Mouse (Mus musculus) forebrain, embryonic 15.5 days (tissue): ENCODE measurements at regions not wholly inside any gene's neighbourhood (a gene's known extent, or its start where the extent isn't known, plus 50 kb on each side); places are given as distances from the start of the nearest gene placed in this dataset.
"Not testable (repeated sequence)": the region's sequence is repeated elsewhere in the genome, so short reads cannot be mapped to it uniquely, and the experiment has no call there.

Experiments used
- ATAC-seq: fragments of 200-750 bp; cut with Nextera tagmentation; replicated peaks from 2 replicates; pipeline ENCODE4 v1.8.0; 2017; ENCODE audit warnings: mild to moderate bottlenecking, moderate TSS enrichment, moderate library complexity
- H3K27ac ChIP-seq: fragments of 300-500 bp; sonication (generic); replicated peaks from 2 replicates; pipeline ENCODE4 v1.5.1; 2015; ENCODE audit warnings: mild to moderate bottlenecking, inconsistent platforms
- H3K27me3 ChIP-seq: fragments of 300-500 bp; sonication (generic); 2 replicates; pipeline ENCODE4 v1.6.1; 2015; ENCODE audit warnings: inconsistent platforms
- H3K36me3 ChIP-seq: fragments of 300-500 bp; sonication (generic); 2 replicates; pipeline ENCODE4 v1.6.1; 2015; ENCODE audit warnings: mild to moderate bottlenecking, inconsistent platforms
- H3K4me1 ChIP-seq: fragments of 300-500 bp; sonication (generic); 2 replicates; pipeline ENCODE4 v1.6.1; 2015; ENCODE audit warnings: inconsistent platforms
- H3K4me2 ChIP-seq: fragments of 300-500 bp; sonication (generic); replicated peaks from 2 replicates; pipeline ENCODE4 v1.6.1; 2015; ENCODE audit warnings: mild to moderate bottlenecking, inconsistent platforms
- H3K4me3 ChIP-seq: fragments of 300-500 bp; sonication (generic); 2 replicates; pipeline ENCODE4 v1.5.1; 2015; ENCODE audit warnings: mild to moderate bottlenecking, inconsistent platforms
- H3K9ac ChIP-seq: fragments of 300-500 bp; sonication (generic); replicated peaks from 2 replicates; pipeline ENCODE4 v1.6.1; 2015; ENCODE audit warnings: mild to moderate bottlenecking, inconsistent platforms
- H3K9me3 ChIP-seq: fragments of 300-500 bp; sonication (generic); 2 replicates; pipeline ENCODE4 v1.6.1; 2016; ENCODE audit warnings: inconsistent platforms
- WGBS: fragments of 180-500 bp; shearing (Covaris S2); methylation state at CpG from one replicate; pipeline ENCODE4 v1.1.7; 2015; ENCODE audit warnings: mixed read lengths; 5-methylcytosine and 5-hydroxymethylcytosine counted together

DNA sequence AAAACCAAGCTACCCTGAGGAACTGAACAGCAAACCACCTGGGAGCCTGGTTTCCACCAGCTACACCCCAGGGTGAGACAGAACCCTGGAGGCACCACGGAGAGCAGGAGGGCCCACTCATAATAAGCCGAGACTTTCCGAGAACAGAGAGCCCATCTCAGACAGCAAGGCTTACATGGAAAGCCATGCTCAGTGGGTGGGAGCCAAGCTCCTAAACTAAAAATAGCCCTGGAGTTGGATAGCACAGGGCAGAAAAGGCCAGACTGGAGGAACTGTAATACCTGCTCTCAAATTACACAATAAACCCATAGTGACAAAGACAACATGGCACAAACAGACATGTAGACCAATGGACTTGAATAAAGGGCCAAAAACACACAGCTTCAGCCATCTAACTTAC, 69.9 kb downstream of the Fbxo4 start:
- Histone ChIP-seq H3K4me1 (no peaks in the 10 kb centered on the region), H3K27me3 (no peaks in the 10 kb centered on the region), H3K4me2 (no peak overlapping the region), H3K9me3 (no peaks in the 10 kb centered on the region), H3K4me3 (no peak overlapping the region), H3K9ac (no peak overlapping the region), H3K36me3 (no peaks in the 10 kb centered on the region), H3K27ac (no peak overlapping the region)
- ATAC-seq: no peak
- 65% methylated on average over 3 of the region's 3 CpGs for WGBS

DNA sequence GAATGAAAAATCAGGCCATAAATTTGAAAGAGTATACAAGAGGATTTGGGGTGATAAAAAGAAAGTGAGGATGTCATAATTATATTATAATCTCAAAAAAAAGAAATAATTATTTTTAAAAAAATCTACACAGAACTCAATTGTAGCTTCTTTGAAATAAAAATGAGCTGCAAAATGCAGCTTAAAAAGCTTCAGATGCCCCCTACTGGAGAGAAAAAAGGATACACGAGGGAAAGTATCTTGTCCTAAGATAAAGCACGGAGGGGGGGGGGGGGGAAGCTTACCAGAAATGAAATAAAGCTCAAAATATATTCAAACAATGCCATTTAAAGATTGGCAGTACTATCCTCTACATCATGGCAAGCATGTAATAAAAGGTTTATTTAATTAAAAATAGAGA, 70.7 kb downstream of the Fbxo4 start:
- 15% methylated on average over 2 of the region's 2 CpGs for WGBS
- no peak overlapping the region for H3K4me2 ChIP-seq

DNA sequence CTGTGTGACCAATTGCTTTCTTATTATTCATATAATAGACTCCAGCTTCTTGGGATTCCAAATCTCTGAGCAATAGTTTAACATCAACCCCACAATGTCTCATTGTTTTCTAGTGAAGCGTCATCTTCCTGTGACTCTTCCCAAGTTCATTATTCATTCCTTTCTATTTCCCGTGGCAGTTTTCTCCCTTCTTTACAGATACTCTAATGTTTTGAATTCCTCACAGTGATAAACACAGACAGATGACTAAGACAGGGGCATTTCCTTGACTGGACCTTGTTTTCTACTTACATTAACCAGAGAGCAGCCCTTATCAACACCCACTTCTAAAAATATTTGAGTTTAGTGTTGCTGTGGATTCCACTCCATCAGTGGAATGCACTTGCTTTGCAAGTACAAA, 73.8 kb downstream of the Fbxo4 start:
- no peak for ATAC-seq
- H3K36me3 ChIP-seq: no peaks in the 10 kb centered on the region
- H3K27ac ChIP-seq: no peak overlapping the region
- H3K9me3 ChIP-seq: no peaks in the 10 kb centered on the region
- no peak overlapping the region for H3K9ac ChIP-seq
- H3K4me1 ChIP-seq: no peaks in the 10 kb centered on the region
- no peak overlapping the region for H3K4me2 ChIP-seq
- 77% methylated on average over 2 of the region's 2 CpGs for WGBS
- no peak overlapping the region for H3K4me3 ChIP-seq
- H3K27me3 ChIP-seq: no peaks in the 10 kb centered on the region

More for the DNA sequence above, 70.7 kb downstream of the Fbxo4 start:
- no peak for ATAC-seq
- no peak overlapping the region for H3K9ac ChIP-seq
- H3K27ac ChIP-seq: no peak overlapping the region
- no peaks in the 10 kb centered on the region for H3K9me3 ChIP-seq
- H3K36me3 ChIP-seq: no peaks in the 10 kb centered on the region
- H3K4me1 ChIP-seq: no peaks in the 10 kb centered on the region
- no peaks in the 10 kb centered on the region for H3K27me3 ChIP-seq
- no peak overlapping the region for H3K4me3 ChIP-seq

DNA sequence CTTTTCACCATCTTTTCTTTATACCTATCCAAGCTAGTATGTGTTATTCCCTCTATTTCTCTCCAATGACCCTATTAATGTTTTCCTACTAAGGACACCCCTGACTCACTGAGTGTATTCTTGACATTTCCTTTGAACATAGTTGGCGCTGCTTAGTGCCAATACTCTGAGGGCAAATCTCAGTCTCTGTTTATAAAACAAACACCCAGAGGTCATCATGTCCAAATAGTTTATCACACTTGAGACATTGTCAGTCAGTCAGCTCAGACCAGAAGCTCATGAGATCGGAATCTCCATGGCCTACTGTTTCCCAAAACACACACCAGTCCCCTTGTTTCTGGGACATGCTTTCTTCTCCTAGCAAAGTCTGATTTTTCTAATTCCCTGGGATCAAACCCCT, 100.9 kb downstream of the Fbxo4 start:
- Histone ChIP-seq H3K4me2 (no peak overlapping the region), H3K27ac (no peak overlapping the region), H3K4me1 (no peaks in the 10 kb centered on the region), H3K27me3 (no peaks in the 10 kb centered on the region), H3K36me3 (no peaks in the 10 kb centered on the region), H3K4me3 (no peak overlapping the region), H3K9ac (no peak overlapping the region), H3K9me3 (no peaks in the 10 kb centered on the region)
- ATAC-seq: no peak
- 91% methylated on average over 2 of the region's 2 CpGs for WGBS

DNA sequence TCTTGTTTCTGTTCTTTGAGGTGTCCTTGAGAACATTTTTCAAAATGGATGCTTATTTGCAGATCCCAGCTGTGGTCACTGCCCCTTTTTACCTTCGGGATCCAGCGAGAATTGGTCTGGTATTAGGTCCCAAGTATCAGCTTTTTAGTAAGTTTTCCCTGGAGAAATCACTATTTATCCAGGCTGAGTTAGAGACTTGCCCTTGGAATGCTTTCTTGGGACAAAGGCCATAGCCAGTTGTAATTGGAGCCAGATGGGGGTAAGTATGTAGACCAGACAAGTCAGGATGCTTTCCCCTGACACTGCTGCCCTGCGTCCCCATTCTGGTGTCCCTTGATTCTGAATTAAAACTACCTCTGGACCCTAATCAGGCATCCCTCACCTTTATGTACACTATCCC, 101.9 kb downstream of the Fbxo4 start:
- Histone ChIP-seq H3K4me3 (no peak overlapping the region), H3K4me2 (no peak overlapping the region), H3K27me3 (no peaks in the 10 kb centered on the region), H3K27ac (no peak overlapping the region), H3K36me3 (no peaks in the 10 kb centered on the region), H3K4me1 (no peaks in the 10 kb centered on the region), H3K9me3 (no peaks in the 10 kb centered on the region), H3K9ac (no peak overlapping the region)
- 87% methylated on average over 3 of the region's 3 CpGs for WGBS
- no peak for ATAC-seq

DNA sequence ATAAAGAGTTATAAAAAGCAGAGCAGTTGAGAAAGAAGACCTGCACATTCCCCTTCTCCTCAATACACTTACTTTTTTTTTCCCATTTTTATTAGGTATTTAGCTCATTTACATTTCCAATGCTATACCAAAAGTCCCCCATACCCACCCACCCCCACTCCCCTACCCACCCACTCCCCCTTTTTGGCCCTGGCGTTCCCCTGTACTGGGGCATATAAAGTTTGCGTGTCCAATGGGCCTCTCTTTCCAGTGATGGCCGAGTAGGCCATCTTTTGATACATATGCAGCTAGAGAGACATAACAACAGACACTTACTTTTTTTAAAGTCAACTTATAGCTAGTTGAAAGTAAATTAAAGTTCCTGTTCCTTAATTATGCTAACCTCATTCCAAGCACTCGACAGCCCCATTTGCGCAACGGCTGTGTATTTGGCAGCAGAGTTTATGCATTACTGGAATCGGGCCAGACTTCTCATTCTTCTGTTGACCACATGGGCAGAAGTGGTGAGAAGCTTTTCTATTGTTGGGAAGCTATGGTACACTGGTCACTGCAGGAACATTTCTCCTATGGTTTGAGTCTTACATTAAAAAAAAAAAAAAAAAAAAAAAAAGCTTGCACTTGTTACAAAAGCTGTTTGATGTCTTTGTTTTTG, 104.0 kb downstream of the Fbxo4 start:
- H3K4me2 ChIP-seq, H3K9me3 ChIP-seq, H3K27me3 ChIP-seq, H3K4me1 ChIP-seq, H3K9ac ChIP-seq, H3K4me3 ChIP-seq, H3K36me3 ChIP-seq, H3K27ac ChIP-seq: not testable (repeated sequence)
- ATAC-seq: peak; percentile 91
- 36% methylated on average over 7 of the region's 7 CpGs for WGBS

DNA sequence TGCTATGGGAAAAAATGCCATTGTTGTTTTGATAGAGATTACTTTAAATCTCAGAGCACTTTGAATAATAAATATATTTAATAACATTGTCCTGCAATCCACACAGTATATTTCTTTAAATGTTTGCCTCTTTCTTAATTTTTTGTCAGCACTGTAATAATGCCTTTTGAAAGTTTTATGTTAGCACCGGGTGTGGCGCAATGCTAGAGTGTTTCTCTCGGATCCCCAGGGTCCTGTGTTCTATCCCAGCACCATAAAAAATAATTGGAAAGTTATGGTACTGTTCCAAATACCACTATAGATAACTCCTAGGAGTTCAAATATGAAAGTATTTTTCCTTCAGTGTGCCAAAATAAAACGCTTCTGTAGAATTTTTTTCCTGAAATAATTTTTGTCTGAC, 147.6 kb downstream of the Fbxo4 start:
- no peaks in the 10 kb centered on the region for H3K36me3 ChIP-seq
- H3K9ac ChIP-seq: no peak overlapping the region
- H3K4me2 ChIP-seq: no peak overlapping the region
- no peak overlapping the region for H3K4me3 ChIP-seq
- no peaks in the 10 kb centered on the region for H3K27me3 ChIP-seq
- H3K4me1 ChIP-seq: no peaks in the 10 kb centered on the region
- H3K27ac ChIP-seq: no peak overlapping the region
- no peaks in the 10 kb centered on the region for H3K9me3 ChIP-seq
- no peak for ATAC-seq
- WGBS: 91% methylated on average over 4 of the region's 4 CpGs

DNA sequence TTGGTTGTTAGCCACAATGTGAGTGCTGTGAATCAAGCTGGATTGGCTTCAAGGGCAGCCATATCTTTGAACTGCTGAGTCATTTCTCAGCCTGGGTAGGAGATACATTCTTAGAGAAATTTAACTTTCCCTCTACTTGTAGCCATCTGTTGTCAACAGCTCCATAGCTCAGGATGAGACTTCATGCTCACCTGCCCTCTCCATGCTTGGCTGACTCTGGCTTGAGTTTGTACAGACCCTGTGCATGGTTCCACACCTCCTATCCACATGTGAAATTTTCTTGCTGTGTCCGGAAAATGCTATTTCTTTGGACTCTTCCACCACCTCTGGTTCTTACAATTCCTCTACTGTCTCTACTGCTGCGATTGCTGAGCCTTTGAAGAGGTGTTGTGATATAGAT, 173.9 kb downstream of the Fbxo4 start:
- Histone ChIP-seq H3K9me3 (no peaks in the 10 kb centered on the region), H3K4me2 (no peak overlapping the region), H3K27ac (no peak overlapping the region), H3K4me1 (no peaks in the 10 kb centered on the region), H3K4me3 (no peak overlapping the region), H3K27me3 (no peaks in the 10 kb centered on the region), H3K9ac (no peak overlapping the region), H3K36me3 (no peaks in the 10 kb centered on the region)
- WGBS: 93% methylated on average over 2 of the region's 2 CpGs
- no peak for ATAC-seq

DNA sequence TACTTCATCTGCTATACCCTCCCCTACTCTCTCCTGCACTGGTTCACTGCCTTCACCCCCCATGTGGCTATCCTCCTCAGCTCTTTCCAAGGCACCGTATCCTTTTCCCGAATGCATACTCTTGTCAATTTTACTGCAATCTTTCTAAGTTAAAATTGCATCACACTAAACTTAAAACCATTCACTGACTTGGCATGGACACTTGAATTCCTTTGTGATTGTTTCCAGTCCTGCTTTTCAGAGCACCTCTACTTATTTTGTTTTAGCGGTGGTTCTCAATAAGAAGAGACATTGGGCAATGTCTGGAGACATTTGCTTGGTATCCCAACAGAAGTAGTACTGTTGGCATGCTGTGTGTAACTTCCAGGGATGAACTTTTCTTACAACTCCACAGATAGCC, 192.6 kb upstream of the Ghr start:
- no peak for ATAC-seq
- 94% methylated on average over 3 of the region's 3 CpGs for WGBS

DNA sequence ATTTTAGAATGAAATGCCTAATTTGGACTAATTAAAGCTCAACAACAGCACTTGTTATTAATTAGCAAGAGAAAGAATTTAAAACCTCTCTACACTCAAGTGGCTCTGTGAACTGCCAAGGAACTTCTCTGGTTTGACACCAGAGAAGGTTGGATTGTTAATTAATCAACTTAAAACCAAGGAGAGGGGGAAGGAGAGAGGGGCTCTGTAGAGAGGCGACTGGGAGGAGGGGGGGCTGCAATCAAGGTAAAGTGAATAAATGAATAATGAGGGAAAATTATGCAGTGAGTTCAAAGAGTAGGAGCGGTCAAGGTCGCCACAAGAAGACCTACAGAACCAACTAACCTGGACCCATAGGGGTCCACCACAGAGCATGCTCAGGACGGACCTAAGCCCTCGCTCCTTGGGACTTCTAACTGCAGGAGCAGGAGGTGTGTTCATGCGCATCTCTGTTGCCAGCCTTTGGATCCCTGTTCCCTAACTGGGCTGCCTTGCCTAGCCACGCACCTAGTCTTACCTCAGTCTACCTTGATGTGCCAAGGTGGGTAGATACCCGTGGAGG, 189.0 kb upstream of the Ghr start:
- no peaks in the 10 kb centered on the region for H3K36me3 ChIP-seq
- WGBS: 78% methylated on average over 8 of the region's 8 CpGs
- no peak overlapping the region for H3K27ac ChIP-seq
- no peaks in the 10 kb centered on the region for H3K27me3 ChIP-seq
- H3K9ac ChIP-seq: no peak overlapping the region
- H3K9me3 ChIP-seq: no peaks in the 10 kb centered on the region
- ATAC-seq: no peak
- H3K4me3 ChIP-seq: no peak overlapping the region
- H3K4me1 ChIP-seq: no peaks in the 10 kb centered on the region
- H3K4me2 ChIP-seq: no peak overlapping the region

More for the DNA sequence above, 192.6 kb upstream of the Ghr start:
- H3K4me2 ChIP-seq: no peak overlapping the region
- no peaks in the 10 kb centered on the region for H3K4me1 ChIP-seq
- H3K36me3 ChIP-seq: no peaks in the 10 kb centered on the region
- H3K9me3 ChIP-seq: no peaks in the 10 kb centered on the region
- no peaks in the 10 kb centered on the region for H3K27me3 ChIP-seq
- H3K9ac ChIP-seq: no peak overlapping the region
- H3K4me3 ChIP-seq: no peak overlapping the region
- no peak overlapping the region for H3K27ac ChIP-seq

DNA sequence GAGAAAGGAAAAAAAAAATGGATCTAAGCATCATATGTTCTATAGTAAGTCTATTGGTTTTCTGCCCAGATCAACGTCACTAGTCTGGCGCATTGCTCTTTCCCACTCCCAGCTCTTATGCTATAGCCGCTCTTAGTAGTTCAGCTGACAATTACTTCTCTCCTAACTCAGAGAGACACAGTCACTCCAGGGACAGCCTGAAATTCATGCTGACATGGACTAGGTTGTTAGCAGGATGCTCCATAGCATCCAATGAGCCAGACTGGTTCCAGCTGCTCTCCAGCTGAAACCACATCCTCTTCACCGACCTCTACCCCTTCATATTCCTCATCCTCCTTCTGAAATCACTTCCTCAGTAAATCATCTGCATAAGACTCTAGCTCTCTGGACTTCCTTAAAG, 187.0 kb upstream of the Ghr start:
- Histone ChIP-seq H3K4me2 (no peak overlapping the region), H3K9ac (no peak overlapping the region), H3K4me1 (no peaks in the 10 kb centered on the region), H3K27ac (no peak overlapping the region), H3K4me3 (no peak overlapping the region), H3K27me3 (no peaks in the 10 kb centered on the region), H3K36me3 (no peaks in the 10 kb centered on the region), H3K9me3 (no peaks in the 10 kb centered on the region)
- ATAC-seq: no peak
- WGBS: 92% methylated on average over 4 of the region's 4 CpGs

DNA sequence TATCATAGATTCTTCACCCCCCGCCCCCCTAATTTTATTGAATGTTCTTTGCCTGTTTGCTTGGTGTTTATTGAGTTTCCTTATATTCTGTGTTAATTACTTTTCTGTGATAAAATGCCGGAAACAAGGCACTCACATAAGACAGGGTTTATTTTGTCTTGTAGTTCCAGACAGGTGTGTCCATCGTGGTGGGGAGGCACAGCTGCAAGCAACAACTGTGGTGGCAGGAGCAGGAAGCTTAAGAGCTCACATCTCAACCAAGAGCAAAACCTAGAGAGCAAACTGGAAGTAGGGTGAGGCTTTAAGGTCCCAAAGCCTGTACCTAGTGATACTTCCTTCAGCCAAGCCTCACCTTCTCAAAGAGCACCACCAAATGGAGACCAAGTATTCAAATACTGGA, 181.4 kb upstream of the Ghr start:
- Histone ChIP-seq H3K4me3 (no peak overlapping the region), H3K4me2 (no peak overlapping the region), H3K9ac (no peak overlapping the region), H3K36me3 (no peaks in the 10 kb centered on the region), H3K9me3 (no peaks in the 10 kb centered on the region), H3K27ac (no peak overlapping the region), H3K27me3 (no peaks in the 10 kb centered on the region), H3K4me1 (no peaks in the 10 kb centered on the region)
- ATAC-seq: no peak
- WGBS: 83% methylated on average over 3 of the region's 3 CpGs

DNA sequence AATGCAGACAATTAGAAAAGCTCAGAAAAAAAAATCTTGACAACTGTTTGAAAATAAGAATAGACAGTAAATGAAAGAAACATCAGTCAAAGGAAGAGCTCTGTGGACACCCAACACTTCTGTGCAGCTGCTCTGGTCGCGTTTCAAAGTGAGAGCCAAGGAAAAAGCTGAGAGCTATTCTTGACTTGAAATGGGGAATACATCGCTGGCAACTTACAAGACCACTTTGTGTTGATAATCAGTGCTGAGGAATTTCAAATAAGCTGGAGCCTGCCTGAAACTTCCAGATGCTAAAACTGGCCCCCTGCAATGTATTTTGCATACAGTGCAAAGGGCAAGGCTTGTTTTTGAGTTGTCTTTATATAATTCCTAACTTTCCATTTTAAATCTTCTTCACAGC, 177.1 kb upstream of the Ghr start:
- Histone ChIP-seq H3K9ac (no peak overlapping the region), H3K36me3 (no peaks in the 10 kb centered on the region), H3K4me1 (no peaks in the 10 kb centered on the region), H3K27me3 (no peaks in the 10 kb centered on the region), H3K4me3 (no peak overlapping the region), H3K9me3 (no peaks in the 10 kb centered on the region), H3K4me2 (no peak overlapping the region), H3K27ac (no peak overlapping the region)
- no peak for ATAC-seq
- 34% methylated on average over 3 of the region's 3 CpGs for WGBS
